Mouse (Mus musculus): Measurements from ENCODE around the gene Rtl5.

Rtl5 gene

DNA sequence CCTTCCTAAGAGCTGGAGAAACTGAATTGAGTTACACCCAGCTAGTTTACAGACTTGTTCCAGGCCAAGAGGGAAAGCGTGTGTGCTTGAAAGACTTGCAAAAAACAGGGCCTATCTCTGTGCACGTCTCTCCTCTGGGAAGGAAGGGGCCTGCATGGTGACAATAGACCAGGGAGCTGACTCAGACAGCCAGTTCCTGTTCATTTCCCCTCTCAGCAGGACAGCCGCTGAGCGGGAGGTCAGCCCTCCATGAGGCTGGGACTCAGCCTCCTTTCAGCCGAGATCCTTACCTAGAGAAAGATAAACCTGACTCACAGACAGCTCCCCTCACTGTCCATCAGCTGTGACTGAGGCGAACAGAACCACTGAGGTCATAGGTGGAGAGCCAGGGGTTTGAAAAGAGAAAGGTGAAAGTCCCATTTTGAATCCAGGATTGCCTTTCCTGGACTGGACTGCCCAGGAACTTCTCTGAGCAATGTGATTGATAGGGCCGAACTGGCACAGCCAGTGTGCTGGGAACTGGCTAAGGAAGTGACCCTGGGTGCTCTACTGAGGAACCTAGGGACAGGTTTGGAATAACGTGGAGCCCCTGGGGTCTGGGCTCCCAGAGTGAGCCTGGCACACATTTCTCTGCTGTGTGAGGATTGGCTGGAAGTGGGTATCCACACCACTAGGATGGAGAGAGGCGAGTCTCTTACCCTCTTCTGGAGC lies 53.7 kb downstream of the Rtl5 start:
- intact Hi-C loops (cut with DNase I), result no loop called here
